Mouse (Mus musculus) Patski (cell line): ENCODE measurements at regions not wholly inside any gene's neighbourhood (a gene's known extent, or its start where the extent isn't known, plus 50 kb on each side); places are given as distances from the start of the nearest gene placed in this dataset.

Experiments
- ATAC-seq: fragments of 100-300 bp; one replicate; pipeline ENCODE4 v1.8.0; 2021
- CTCF ChIA-PET: fragments of 350-600 bp; sonication (Branson Sonifier 250); formaldehyde crosslinking; loops from one replicate; lab custom pipeline; 2022; ENCODE audit warnings: inconsistent platforms; lab: Charles Lee
- POLR2A ChIA-PET: fragments of 350-600 bp; sonication (Branson Sonifier 250); formaldehyde crosslinking; loops from one replicate; lab custom pipeline; 2022; ENCODE audit warnings: antibody characterized with exemption, inconsistent platforms; lab: Charles Lee
- DNase-seq: peaks from one replicate; pipeline ENCODE4 v3.0.0-alpha.2; 2011; ENCODE audit warnings: low read depth, low spot score
- H3K27me3 ChIP-seq: fragments of 371-371 bp; one replicate; pipeline ENCODE4 v1.5.1; 2021
- CTCF ChIP-seq: fragments of 100-300 bp; IDR thresholded peaks from one replicate; pipeline ENCODE4 v1.5.1; 2021
- in situ Hi-C: fragments of 300-500 bp; cut with MboI; formaldehyde crosslinking; loops from 3 replicates; pipeline ENCODE4 v1.11.1; 2018; ENCODE audit warnings: low pct_unique_long_range_greater_than_20kb, mixed read lengths

DNA sequence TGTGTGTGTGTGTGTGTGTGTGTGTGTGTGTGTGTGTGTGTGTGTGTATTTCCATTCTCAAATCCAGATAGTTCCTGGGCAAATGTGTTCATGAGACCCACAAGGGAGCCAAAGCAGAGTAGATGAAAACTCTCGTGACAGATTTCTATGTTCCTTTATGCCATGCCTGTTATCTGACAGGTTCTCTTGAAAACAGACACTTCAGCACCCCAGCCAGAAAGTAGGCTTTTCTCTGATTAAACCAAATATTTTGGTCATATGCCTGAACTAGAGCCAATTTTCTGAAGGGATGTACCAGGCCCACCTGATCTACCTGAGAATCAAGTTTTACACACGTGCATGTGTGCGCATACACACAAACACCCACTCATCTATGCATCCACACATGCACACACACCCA lies 95.5 kb downstream of the Psat1 start:
- ChIA-PET POLR2A (interaction anchor here (0.6 kb wide), 1 partner anchor 1997 kb away, joined by 4 read pairs; no protein-coding TSS in a partner anchor), CTCF (no interaction called here)
- in situ Hi-C loops, result loop anchor here (25.0 kb wide), 1 partner anchor 1864 kb away; no protein-coding TSS in a partner anchor
- TF ChIP-seq CTCF, result no peak
- no peak for ATAC-seq
- H3K27me3 ChIP-seq, result peaks cover 17% of the 10 kb centered on the region
- no peak for DNase-seq

DNA sequence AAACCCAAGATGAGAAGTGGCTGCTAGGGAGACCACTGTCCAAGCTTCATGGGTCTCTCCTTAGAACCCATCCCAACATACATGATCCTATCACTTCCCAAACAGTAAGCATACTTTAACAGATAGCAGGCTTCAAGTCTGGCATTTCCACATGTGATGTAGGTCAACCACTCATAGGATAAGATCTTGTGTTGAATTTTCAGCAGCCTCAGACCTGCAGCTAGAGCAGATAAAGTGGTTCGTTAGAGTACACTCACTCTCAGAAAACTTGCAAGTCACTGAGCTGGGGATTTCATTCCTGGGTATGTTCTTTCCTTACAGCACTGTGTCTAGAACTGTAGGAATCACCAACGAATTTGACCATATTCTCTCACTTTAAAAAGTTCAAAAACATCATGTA lies 96.4 kb downstream of the Psat1 start:
- POLR2A ChIA-PET, result interaction anchor here (0.6 kb wide), 1 partner anchor 1997 kb away, joined by 4 read pairs; no protein-coding TSS in a partner anchor
- TF ChIP-seq CTCF, result no peak
- CTCF ChIA-PET, result no interaction called here
- in situ Hi-C loops, result loop anchor here (25.0 kb wide), 1 partner anchor 1863 kb away; no protein-coding TSS in a partner anchor
- H3K27me3 ChIP-seq, result peaks cover 11% of the 10 kb centered on the region
- no peak for DNase-seq
- ATAC-seq, result no peak

DNA sequence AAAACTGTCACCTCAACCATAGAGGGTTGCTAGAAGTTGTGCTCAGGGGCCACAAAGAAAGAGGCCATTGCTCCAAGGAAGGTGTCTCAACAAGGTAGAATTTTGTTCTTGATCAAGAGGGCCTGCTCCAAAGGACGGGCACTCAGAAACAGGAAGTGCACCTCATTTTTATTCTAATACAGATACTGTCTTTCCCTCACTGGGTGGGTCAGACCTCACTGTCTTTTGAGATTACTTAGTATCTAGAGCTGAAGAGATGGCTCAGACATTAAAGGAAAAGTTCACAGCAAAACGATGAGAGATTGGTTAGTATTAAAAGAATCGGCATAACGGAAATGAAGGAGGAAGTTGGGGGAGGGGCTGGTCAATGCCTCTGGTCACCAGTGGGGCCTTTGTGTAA lies 97.9 kb downstream of the Psat1 start:
- ChIA-PET POLR2A (no interaction called here), CTCF (no interaction called here)
- TF ChIP-seq CTCF, result no peak
- no peak for DNase-seq
- in situ Hi-C loops, result no loop called here
- H3K27me3 ChIP-seq, result peaks cover 7% of the 10 kb centered on the region
- ATAC-seq, result no peak

DNA sequence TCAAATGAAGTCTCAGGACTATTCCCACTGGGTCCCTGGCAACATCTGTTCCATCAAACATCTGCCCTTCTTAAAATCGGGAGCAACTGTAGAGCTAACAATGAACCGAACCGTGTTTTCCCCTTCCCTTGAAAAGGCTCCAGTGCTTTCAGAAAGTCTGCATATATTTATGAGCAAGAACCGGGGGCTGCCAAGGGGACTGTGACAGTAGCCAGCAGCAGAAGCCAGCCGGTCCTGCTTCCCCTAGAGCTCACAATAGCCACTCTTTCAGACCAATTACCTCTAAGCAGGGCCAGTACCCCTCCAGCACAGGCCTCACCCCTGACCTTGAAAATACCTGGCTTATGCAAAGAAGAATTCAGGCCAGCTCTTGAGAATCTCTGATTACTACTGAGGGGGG lies 108.8 kb downstream of the Psat1 start:
- DNase-seq (no peak), ATAC-seq (no peak)
- no peak for TF ChIP-seq CTCF
- peaks cover 8% of the 10 kb centered on the region for H3K27me3 ChIP-seq
- in situ Hi-C loops, result no loop called here
- ChIA-PET POLR2A (no interaction called here), CTCF (no interaction called here)

DNA sequence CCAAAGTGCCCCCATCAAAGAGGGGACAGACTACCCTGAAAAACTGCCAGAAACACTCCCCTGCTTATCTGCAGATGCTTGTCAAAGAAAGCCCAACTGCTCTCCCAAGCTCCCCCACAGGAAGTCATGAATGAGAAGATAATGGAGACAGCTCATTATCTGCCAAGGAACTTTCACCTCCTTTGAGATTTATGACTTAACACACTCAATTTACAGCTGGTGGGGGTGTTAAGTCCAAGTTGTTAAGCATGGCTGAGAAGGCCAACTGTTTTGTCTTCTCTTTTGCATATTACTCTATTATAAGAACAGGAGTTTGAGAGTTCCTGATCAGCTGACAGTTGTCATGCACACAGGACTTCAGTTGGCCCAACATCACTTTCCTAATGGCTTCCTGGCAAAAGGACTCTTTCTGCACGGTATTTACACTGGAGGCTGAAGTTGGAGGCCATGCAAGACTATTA lies 109.4 kb downstream of the Psat1 start:
- peaks cover 10% of the 10 kb centered on the region for H3K27me3 ChIP-seq
- ChIA-PET POLR2A (no interaction called here), CTCF (interaction anchor here (1.1 to 1.4 kb wide), 2 partner anchors 13 to 20 kb away, joined by 3 read pairs; no protein-coding TSS in a partner anchor)
- in situ Hi-C loops, result no loop called here
- no peak for DNase-seq
- no peak for ATAC-seq
- no peak for TF ChIP-seq CTCF

DNA sequence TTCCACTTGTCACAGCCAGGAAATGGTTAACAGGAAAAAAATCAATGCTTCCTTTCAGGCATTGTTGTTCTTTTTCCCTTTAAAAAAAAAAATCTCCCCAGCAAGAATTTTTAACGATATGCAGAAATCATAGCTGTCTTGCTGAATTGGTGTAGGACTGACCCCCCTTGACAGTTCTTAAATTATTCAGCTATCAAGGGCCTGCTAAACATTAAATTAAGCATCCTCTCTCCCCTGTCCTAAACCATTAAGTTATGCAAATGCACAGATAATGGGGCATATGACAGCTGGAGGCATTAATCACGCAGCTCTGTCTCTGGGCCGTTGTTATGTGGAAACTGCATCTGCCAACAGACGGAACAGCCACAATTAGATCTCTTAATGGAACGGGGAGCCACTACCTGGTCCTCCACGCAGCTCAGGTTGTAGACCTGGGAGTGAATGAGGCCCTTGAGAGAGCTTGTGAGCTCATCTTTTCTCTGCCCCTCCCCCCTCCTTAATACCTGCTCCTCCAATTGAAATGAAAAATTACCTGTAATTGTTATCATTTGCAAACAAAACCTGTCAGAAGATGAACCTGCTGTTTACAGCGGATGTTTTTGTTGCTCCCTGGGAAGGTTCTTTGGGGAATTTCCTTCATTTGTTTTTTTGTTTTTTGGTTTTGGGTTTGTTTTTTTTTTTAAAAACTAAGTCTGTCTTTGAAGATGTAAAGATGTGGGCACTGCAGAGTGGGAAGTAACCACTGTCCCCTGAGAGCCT lies 110.0 kb downstream of the Psat1 start:
- ChIA-PET POLR2A (interaction anchor here (0.7 kb wide), 1 partner anchor 20 kb away, joined by 3 read pairs; no protein-coding TSS in a partner anchor), CTCF (interaction anchor here (1.1 to 1.4 kb wide), 2 partner anchors 12 to 19 kb away, joined by 3 read pairs; no protein-coding TSS in a partner anchor)
- TF ChIP-seq CTCF, result no peak
- in situ Hi-C loops, result no loop called here
- DNase-seq (no peak), ATAC-seq (no peak)
- H3K27me3 ChIP-seq, result peaks cover 10% of the 10 kb centered on the region

DNA sequence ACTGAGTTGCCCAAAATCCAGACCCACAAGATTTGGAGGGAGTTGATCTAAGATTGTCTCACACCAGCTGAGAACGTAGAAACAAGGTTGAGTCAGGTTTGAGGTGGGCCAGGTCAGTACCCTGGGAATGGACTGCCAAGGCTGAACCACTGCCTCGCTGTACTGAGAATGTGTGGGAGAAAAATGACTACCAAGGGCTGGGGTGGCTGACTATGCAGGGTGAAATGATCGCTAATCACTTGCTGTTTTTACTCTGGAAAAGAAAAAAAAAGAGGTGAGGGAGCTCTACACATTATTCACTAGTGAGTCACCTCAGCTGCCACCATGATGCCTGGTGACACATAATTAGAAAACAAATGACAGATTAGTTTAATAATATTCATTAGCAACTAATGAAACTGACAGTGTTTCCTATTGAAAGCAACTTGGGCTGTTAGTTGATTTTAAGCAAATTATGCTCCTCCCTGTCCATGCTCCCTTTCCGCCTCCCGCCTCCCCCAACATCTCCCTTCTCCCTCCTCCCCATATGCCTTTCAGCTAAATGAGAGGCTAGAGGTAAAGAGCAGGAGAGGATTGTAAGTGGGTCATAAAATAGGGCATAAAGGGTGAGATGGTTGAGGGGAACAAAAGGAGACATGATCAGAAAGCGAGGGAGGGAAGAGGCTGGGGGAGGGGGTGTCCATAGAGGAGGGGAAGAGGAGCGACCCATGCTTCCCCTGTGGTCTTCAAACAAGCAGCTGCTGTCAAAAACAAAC lies 110.8 kb downstream of the Psat1 start:
- ChIA-PET POLR2A (interaction anchor here (0.7 kb wide), 1 partner anchor 21 kb away, joined by 3 read pairs; no protein-coding TSS in a partner anchor), CTCF (interaction anchor here (1.4 kb wide), 1 partner anchor 12 kb away, joined by 3 read pairs; no protein-coding TSS in a partner anchor)
- no peak for DNase-seq
- in situ Hi-C loops, result no loop called here
- no peak for TF ChIP-seq CTCF
- H3K27me3 ChIP-seq, result peaks cover 10% of the 10 kb centered on the region
- peak; percentile 65 for ATAC-seq

- ChIA-PET POLR2A (no interaction called here), CTCF (interaction anchor here (1.1 to 2.5 kb wide), 2 partner anchors 29 to 37 kb away, joined by 3 to 7 read pairs; no protein-coding TSS in a partner anchor)
- TF ChIP-seq CTCF, result no peak
- DNase-seq (no peak), ATAC-seq (no peak)
- H3K27me3 ChIP-seq, result peaks cover 13% of the 10 kb centered on the region
- in situ Hi-C loops, result no loop called here
These were observed 116.8 kb downstream of the Psat1 start for GRCm38 (mm10) chr19:15830385-15830784.

GRCm38 (mm10) chr19:15829158-15829557 lies 118.0 kb downstream of the Psat1 start:
- no peak for TF ChIP-seq CTCF
- DNase-seq (no peak), ATAC-seq (no peak)
- H3K27me3 ChIP-seq, result peaks cover 13% of the 10 kb centered on the region
- ChIA-PET POLR2A (no interaction called here), CTCF (interaction anchor here (0.7 to 2.5 kb wide), 5 partner anchors 27 to 38 kb away, joined by 3 to 7 read pairs (median 3); no protein-coding TSS in a partner anchor)
- in situ Hi-C loops, result no loop called here

DNA sequence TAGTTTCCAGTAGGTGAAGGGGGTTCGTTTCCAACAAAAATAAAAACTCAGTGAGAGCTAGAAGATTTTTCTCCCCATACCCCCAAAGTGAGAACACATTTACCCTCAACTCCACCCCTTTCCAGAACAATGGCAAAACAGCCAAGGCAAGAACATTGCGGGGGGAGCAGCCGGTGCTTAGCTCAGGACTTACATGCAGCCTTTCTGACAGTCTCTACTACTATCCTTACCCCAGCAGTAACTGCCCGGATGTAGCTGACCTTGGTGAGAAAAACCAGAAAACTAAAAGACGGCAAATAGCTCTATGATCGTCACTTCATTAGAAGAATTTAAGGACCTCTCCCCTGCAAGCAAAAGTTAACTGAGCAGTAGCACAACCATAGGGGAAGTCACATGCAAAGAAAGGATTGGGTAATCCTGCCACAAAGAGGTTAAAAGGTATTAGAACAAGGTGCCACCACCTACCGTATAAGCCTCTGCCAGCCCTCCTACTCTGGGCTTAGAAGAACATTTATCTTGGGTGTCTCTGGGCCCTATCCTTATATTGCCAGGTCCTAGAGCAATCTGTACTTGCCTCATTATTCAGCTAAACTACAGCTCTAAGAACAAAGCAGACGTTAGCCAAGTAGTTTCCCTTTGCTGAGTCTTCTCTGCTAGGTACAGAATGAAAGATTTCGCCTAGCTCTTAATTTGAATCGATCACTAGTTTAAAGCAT lies 119.0 kb downstream of the Psat1 start:
- no peak for TF ChIP-seq CTCF
- H3K27me3 ChIP-seq, result peaks cover 7% of the 10 kb centered on the region
- ATAC-seq (no peak), DNase-seq (no peak)
- in situ Hi-C loops, result no loop called here
- ChIA-PET CTCF (interaction anchor here (0.7 to 2.5 kb wide), 4 partner anchors 26 to 39 kb away, joined by 3 to 7 read pairs (median 3); no protein-coding TSS in a partner anchor), POLR2A (no interaction called here)
